In the genomic region with DNA sequence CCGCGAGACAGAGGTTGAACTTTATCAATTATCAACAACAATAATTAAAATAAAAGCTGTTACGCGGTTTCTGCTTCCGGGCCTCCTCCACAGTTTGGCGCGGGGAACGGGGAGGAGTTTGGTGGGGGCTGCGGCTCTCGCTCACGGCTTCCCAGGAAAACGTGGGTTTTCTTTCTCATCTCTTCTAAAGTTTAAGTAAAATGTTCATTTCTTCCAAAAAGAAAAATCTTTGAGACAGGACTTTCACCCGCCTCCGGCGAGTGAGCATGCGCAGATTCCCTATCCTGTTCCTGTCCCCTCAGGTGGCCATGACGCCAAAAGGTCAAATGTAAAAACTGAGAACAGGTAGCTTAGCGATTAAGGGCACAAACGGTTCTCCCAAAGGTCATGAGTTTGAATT, we compare ENCODE assay signal across 12 mouse cellular contexts. TPM values are rescaled to one million over a fixed set of nuclear protein-coding genes. Genes with fewer than 3 reads are reported as not detected.
"Had no signal": no experiment of that assay in that cellular context is flagged by ENCODE, and none has a peak within 500 bp of the region (broad histone marks: within the 10 kb centered on the region; RNA-seq: fewer than 3 reads in every experiment).

No protein-coding gene starts in this region.

RNA-seq across cellular contexts. Expression of a gene that starts 56.7 kb away (rescaled TPM):
- polyA plus RNA-seq: kidney, embryonic 15.5 days; limb, embryonic 13.5 days; liver, embryonic 12.5 days; liver, embryonic 15.5 days; lung, embryonic 15.5 days; midbrain, embryonic 10.5 days; midbrain, embryonic 13.5 days; midbrain, embryonic 16.5 days; myocyte; neural tube, embryonic 13.5 days; stomach, embryonic 15.5 days; thymus, postnatal 0 days had no signal
